Mouse (Mus musculus) gastrocnemius, postnatal 36 days (tissue): ENCODE data around the gene Iqsec1. TPM values are rescaled to one million over a fixed set of nuclear protein-coding genes. Genes with fewer than 3 reads are reported as not detected.
A peak's percentile ranks its signal among the peaks of the same experiment; 100 is the strongest.

Experiments used
- DNase-seq, 2 experiments: peaks; one replicate each; pipeline ENCODE4 v3.0.0; 2022
- intact Hi-C: fragments of 180-260 bp; cut with DNase I; formaldehyde crosslinking; loops from one replicate; pipeline ENCODE4 v1.15.1; 2025
- total RNA-seq, 2 experiments: library from RNA; stranded (reverse); gene quantifications; 2 replicates each; pipeline ENCODE4 v1.2.3; 2021

Gene Iqsec1
- total RNA-seq, 2 experiments from 2014 or later, result 61.2 to 79.8 TPM

GRCm38 (mm10) chr6:90819880-90820279 lies 168.6 kb downstream of the Iqsec1 start:
- no peak for DNase-seq
- intact Hi-C loops, result loop anchor here (5.0 to 10.0 kb wide), 4 partner anchors 262 to 462 kb away; no protein-coding TSS in a partner anchor

GRCm38 (mm10) chr6:90818956-90819355 lies 169.5 kb downstream of the Iqsec1 start:
- intact Hi-C loops, result loop anchor here (5.0 kb wide), 2 partner anchors 323 to 463 kb away; no protein-coding TSS in a partner anchor
- DNase-seq, result peak in 1 of 2 experiments; percentile 30

GRCm38 (mm10) chr6:90816551-90816950 lies 171.9 kb downstream of the Iqsec1 start:
- intact Hi-C loops, result loop anchor here (5.0 kb wide), 2 partner anchors 326 to 466 kb away; no protein-coding TSS in a partner anchor
- DNase-seq, result no peak

- intact Hi-C loops, result loop anchor here (5.0 kb wide), 2 partner anchors 327 to 467 kb away; no protein-coding TSS in a partner anchor
- DNase-seq, result no peak
These were observed 173.1 kb downstream of the Iqsec1 start for GRCm38 (mm10) chr6:90815341-90815740.

GRCm38 (mm10) chr6:90813526-90813925 lies 175.0 kb downstream of the Iqsec1 start:
- DNase-seq, result no peak
- intact Hi-C loops, result no loop called here

GRCm38 (mm10) chr6:90812584-90812983 lies 175.9 kb downstream of the Iqsec1 start:
- no peak for DNase-seq
- intact Hi-C loops, result no loop called here

- intact Hi-C loops, result no loop called here
- no peak for DNase-seq
These were observed 176.4 kb downstream of the Iqsec1 start for GRCm38 (mm10) chr6:90812072-90812471.

- no peak for DNase-seq
- intact Hi-C loops, result no loop called here
These were observed 177.9 kb downstream of the Iqsec1 start for GRCm38 (mm10) chr6:90810576-90810975.

- intact Hi-C loops, result no loop called here
- peak; percentile 38 to 57 for DNase-seq
These were observed 178.5 kb downstream of the Iqsec1 start for GRCm38 (mm10) chr6:90809960-90810362.

GRCm38 (mm10) chr6:90809077-90809840 lies 179.2 kb downstream of the Iqsec1 start:
- intact Hi-C loops, result no loop called here
- DNase-seq, result no peak

GRCm38 (mm10) chr6:90808544-90808943 lies 179.9 kb downstream of the Iqsec1 start:
- intact Hi-C loops, result no loop called here
- no peak for DNase-seq

- no peak for DNase-seq
- intact Hi-C loops, result no loop called here
These were observed 180.4 kb downstream of the Iqsec1 start for GRCm38 (mm10) chr6:90808134-90808533.

GRCm38 (mm10) chr6:90807581-90807980 lies 180.9 kb downstream of the Iqsec1 start:
- no peak for DNase-seq
- intact Hi-C loops, result no loop called here

- intact Hi-C loops, result no loop called here
- no peak for DNase-seq
These were observed 181.7 kb downstream of the Iqsec1 start for GRCm38 (mm10) chr6:90806743-90807142.

GRCm38 (mm10) chr6:90805101-90805500 lies 183.4 kb downstream of the Iqsec1 start:
- no peak for DNase-seq
- intact Hi-C loops, result no loop called here

- no peak for DNase-seq
- intact Hi-C loops, result no loop called here
These were observed 183.8 kb downstream of the Iqsec1 start for GRCm38 (mm10) chr6:90804646-90805045.

- DNase-seq, result no peak
- intact Hi-C loops, result no loop called here
These were observed 185.9 kb downstream of the Iqsec1 start for GRCm38 (mm10) chr6:90802604-90803003.

GRCm38 (mm10) chr6:90802058-90802457 lies 186.4 kb downstream of the Iqsec1 start:
- intact Hi-C loops, result no loop called here

GRCm38 (mm10) chr6:90800825-90801224 lies 187.7 kb downstream of the Iqsec1 start:
- intact Hi-C loops, result no loop called here

More at GRCm38 (mm10) chr6:90802058-90802457, 186.4 kb downstream of the Iqsec1 start:
- no peak for DNase-seq

GRCm38 (mm10) chr6:90799116-90799515 lies 189.4 kb downstream of the Iqsec1 start:
- intact Hi-C loops, result loop anchor here (5.0 kb wide), 1 partner anchor 62 kb away; no protein-coding TSS in a partner anchor

More at GRCm38 (mm10) chr6:90800825-90801224, 187.7 kb downstream of the Iqsec1 start:
- no peak for DNase-seq

GRCm38 (mm10) chr6:90798201-90798600 lies 190.3 kb downstream of the Iqsec1 start:
- DNase-seq, result no peak
- intact Hi-C loops, result loop anchor here (5.0 kb wide), 1 partner anchor 61 kb away; no protein-coding TSS in a partner anchor

More at GRCm38 (mm10) chr6:90799116-90799515, 189.4 kb downstream of the Iqsec1 start:
- DNase-seq, result no peak
